Mouse (Mus musculus) bone marrow macrophage, adult 2 months (primary cell): ENCODE data around the gene Urod. TPM values are rescaled to one million over a fixed set of nuclear protein-coding genes. Genes with fewer than 3 reads are reported as not detected.

Source experiments
- H3K27ac ChIP-seq: 2 replicates; pipeline ENCODE4 v1.5.1; 2012; ENCODE audit warnings: low read depth, low read length; ENCODE audit not compliant: insufficient read depth
- H3K4me1 ChIP-seq: 2 replicates; pipeline ENCODE4 v1.6.1; 2012; ENCODE audit warnings: low read length; ENCODE audit not compliant: control insufficient read depth, insufficient read depth
- H3K4me3 ChIP-seq: 2 replicates; pipeline ENCODE4 v1.5.1; 2012; ENCODE audit warnings: mild to moderate bottlenecking, low read length, moderate library complexity; ENCODE audit not compliant: insufficient read depth
- CTCF ChIP-seq: IDR thresholded peaks from 2 replicates; pipeline ENCODE4 v1.5.1; 2012; ENCODE audit warnings: low read depth, mild to moderate bottlenecking, low read length, moderate library complexity
- POLR2A ChIP-seq: IDR thresholded peaks from 2 replicates; pipeline ENCODE4 v1.6.1; 2012; ENCODE audit warnings: mild to moderate bottlenecking, low read depth, low read length, borderline replicate concordance
- polyA plus RNA-seq: library from polyadenylated mRNA; stranded (reverse); fragments of >200 nt; gene quantifications from 2 replicates; pipeline ENCODE4 v1.2.4, GENCODE M21; 2012; ENCODE audit not compliant: missing spikeins, insufficient read depth, insufficient read length

The Urod gene
- 45.5 and 56.5 TPM in 2 replicates for polyA plus RNA-seq

DNA sequence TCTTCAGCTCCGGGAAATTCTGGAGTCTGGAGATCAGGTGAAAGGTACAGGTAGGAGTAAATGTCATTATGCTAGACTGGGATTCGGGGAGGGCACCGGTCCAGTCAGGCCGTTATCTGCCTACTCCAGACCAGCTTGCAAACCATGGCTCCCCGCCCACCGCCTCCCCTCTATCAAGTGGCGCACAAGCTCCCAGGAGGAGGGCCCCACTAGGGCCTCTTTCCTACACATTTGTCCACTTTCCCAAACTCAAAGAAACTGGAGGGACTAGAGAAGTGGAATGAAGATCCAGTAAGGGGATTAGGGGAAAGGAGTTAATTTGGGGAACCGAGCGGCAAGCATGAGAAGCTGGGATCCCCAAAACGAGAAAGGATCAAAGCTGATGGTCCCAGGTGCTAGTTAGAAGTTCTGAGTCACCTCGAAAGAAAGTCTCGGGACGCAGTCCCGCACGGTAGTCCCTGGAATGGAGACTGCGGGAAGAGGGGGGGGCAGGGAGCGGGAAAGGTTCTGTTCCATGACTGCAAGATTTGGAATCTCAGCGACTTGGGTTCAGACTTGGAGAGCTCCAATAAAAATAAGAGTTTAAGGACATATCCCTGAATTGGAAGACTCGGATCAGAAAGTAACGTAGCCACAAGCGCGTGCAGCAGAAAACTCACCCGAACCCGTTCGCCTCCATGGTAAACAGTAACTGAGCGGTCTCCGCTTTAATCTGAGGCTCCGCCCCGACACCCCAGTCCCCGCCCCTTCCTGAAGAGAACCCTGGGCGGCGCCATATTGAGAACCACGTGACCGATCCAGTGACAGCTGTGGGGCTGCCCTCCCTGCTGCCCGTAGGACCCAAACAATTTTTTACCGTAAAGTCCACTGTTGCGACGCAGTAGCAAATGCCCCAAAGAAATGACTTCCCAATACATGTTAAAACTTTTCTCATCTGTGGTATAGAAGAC is at the start of gene Urod:
TSS of gene Urod (minus strand) at position 742 of the 950 bp plus-strand sequence.
- TF ChIP-seq POLR2A: no peak
- no peak for TF ChIP-seq CTCF
- Histone ChIP-seq H3K4me1 (peaks cover 9% of the 10 kb centered on the region), H3K4me3 (peak within 1 kb of the TSS; percentile 95), H3K27ac (peak within 1 kb of the TSS; percentile 28)

DNA sequence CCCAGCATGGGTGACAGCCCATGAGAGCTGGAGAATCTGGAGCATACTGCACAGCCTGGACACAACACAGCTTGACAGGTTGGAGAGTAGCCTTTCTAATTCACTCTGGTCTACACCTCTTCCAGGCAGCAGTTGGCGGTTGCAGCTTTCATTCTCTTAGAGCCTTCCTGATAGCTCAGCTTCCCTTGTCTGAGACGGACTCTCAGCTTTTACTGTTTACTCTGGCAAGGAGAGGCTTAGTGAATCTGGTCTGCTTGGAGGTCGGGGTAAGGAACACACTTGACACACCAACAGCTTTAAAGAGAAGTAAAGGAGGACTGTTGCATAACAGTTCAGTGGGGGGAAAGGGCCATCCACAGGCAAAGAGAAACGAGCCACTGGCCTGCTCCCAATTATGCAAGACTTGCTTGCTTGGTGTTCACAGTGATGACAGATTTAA is 47.1 kb upstream of the Urod start:
- H3K4me3 ChIP-seq: peak overlapping the region; percentile 19
- peaks cover 30% of the 10 kb centered on the region for H3K4me1 ChIP-seq
- peak overlapping the region; percentile 83 for H3K27ac ChIP-seq
- no peak for TF ChIP-seq CTCF
- TF ChIP-seq POLR2A: no peak

DNA sequence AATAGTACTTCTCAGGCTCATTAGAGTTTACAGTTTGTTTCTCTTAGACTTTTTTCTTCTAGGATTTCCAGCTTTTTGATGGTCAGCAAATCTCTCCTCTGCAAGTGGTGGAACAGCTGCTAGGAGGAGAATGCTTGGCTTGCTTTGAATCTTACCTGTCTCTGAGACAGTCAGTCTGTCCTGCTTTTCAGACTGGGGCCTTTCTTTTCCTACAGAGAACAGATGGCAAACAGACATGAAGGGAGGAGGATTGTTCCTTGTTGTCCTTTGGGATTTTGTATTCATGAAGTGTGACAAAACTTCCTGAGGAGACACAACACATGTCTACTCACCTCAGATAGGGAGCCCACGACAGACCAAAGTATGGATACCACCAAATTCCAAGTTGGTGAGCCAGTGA is 46.6 kb upstream of the Urod start:
- no peak overlapping the region for H3K4me3 ChIP-seq
- H3K4me1 ChIP-seq: peaks cover 30% of the 10 kb centered on the region
- peak overlapping the region; percentile 83 for H3K27ac ChIP-seq
- no peak for TF ChIP-seq CTCF
- no peak for TF ChIP-seq POLR2A

DNA sequence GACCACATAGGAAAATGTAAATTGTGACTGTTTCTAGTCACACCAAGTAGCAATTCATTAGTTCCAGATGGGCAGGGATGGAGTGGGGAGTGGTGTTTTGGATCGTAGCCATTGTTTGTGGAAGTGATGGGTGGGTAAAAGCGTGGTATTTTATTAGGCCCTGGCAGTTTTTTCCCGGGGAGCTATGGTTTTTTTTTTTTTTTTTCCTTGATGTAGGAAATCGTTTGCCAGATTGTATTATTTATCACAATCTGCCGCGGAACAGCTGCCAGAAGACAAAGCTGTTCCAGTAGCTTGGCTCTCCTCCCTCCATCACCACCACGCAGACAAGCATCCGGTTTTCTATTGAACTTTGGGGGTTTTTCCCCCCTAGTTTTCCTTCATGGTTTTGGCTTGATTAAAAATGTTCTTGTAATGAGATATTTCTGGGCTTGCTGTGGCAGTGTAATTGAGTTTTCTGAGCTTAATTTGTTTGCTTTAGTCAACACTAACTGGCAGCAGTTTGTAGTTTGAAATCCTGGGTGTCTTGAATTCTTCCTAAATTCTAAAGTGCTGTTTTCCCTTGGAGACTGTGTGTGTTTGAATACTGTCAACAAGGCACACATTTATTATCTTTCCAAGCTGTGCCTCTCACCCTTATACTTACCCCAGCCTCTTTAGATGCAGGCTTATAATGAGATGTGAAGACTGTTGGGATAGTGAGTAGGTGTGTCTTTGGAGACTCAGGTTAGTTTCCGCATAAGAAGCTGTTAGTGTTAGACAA is 45.9 kb upstream of the Urod start:
- TF ChIP-seq CTCF (no peak), POLR2A (no peak)
- Histone ChIP-seq H3K4me1 (peaks cover 30% of the 10 kb centered on the region), H3K27ac (0 out of 2 replicates have a peak overlapping the region, but pooled peaks have one; percentile 19), H3K4me3 (no peak overlapping the region)

DNA sequence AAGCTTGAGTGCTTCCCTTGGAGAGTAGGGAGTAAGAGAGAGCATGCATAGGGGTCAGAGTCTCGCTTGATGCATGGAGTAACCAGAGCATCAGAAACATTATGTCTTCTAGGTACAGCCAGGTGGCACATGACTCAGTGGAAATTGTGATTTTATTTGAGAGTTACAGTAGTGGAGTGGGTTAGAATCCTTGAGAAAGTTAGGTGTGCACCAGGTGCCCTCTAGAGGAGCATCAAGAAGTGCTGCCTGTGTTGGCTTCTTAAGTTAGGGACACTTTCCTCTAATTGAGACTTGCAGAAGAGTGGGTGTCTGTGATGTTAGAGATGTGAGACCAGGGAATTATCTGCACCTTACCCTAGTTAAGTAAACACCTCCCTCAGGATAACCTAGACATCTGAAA is 36.9 kb upstream of the Urod start:
- H3K4me3 ChIP-seq: no peak overlapping the region
- 0 out of 2 replicates have a peak, but pooled peaks cover 3% of the 10 kb centered on the region for H3K4me1 ChIP-seq
- no peak for TF ChIP-seq CTCF
- TF ChIP-seq POLR2A: no peak
- no peak overlapping the region for H3K27ac ChIP-seq

DNA sequence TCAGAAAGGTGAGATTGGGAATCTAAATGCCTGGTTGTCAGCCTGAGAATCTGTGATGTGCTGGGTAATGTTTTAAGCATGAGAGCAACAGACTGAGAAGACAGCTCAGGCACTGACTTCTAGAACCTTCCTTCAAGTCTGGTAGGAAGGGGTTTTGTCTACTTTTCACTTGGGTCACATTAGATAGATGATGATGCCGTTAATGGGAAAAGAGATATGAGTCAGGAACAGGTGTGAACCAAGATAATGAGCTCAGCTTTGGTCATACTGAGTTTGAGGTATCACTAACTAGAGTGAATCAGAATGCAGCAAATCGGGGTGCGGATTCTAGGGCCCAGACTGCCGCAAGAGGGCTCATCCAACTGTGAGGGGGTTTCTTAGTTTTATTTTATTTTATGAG is 29.3 kb upstream of the Urod start:
- peaks cover 5% of the 10 kb centered on the region; the same call in 1 of the 2 replicates for H3K4me1 ChIP-seq
- TF ChIP-seq CTCF (no peak), POLR2A (no peak)
- no peak overlapping the region for H3K27ac ChIP-seq
- no peak overlapping the region for H3K4me3 ChIP-seq

DNA sequence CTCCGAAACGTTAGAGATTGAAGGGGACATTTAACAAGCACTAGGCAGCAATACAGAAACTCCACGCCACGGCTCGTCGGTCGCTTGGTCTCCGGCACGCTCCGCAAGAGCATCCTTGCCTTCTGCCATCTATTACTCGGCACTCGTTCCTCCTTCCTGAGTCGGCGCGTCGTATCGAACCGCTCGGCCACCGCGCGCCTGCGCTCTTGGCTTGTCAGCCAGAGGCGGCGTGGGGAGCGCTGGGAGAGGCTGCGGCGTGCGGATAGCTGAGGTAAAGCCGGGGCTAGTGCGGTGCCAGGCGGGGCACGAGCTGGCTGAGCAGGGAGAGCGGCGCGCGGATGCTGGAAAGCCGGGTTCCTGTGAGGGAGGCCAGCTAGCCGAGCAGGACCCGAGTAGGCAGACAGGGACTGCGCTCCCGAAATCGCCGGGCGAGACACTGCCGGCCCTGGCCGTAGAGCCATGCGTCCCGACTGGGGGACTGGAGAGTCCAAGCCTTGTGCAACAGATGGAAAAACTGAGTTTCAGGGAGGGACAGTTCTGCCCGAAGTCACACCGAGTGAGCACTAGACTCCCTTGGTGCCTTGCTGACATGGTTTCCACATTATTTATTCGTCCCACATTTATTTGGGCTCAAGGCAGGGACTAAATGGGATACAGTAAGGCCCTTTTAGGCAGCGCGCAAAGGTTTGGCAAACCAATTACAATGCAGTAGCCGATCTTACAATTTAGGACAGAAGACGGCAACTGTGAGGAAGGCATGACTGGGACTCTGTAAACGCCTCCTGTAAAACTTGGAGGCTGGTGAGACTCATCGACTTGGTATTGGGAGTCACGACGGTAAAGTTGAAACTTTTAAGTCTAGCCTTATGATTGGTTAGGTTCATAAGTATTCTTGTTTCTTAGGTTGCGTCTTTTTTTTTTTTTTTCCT is 25.3 kb upstream of the Urod start, which contains the start of gene Eif2b3:
TSS of gene Eif2b3 (plus strand) at position 197 of the 929 bp plus-strand sequence.
- peak within 1 kb of the TSS; percentile 91 for H3K4me3 ChIP-seq
- no peak for TF ChIP-seq CTCF
- TF ChIP-seq POLR2A: no peak; the same call in 1 of the 2 replicates
- H3K4me1 ChIP-seq: peaks cover 5% of the 10 kb centered on the region; the same call in 1 of the 2 replicates
- H3K27ac ChIP-seq: 0 out of 2 replicates have a peak within 1 kb of the TSS, but pooled peaks have one; percentile 23

DNA sequence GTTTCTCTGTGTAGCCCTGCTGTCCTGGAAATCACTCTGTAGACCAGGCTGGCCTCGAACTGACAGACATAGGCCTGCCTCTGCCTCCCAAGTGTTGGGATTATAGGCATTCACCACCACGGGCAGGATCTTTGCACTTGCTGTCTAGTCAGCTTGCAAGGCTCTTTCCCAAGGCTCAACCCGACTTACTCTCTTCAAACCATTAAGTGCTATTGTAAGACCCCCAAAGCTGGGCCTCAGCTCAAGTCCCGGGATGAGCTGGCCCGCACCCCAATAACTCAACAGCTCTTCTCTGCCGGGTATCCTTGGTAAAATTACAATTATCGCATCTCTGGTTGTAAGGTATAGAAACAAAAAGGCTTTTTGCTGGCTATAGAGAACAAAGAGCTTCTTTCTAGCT is 24.1 kb upstream of the Urod start:
- no peak for TF ChIP-seq CTCF
- TF ChIP-seq POLR2A: no peak

More for the DNA sequence above, 24.1 kb upstream of the Urod start:
- no peak overlapping the region for H3K4me3 ChIP-seq
- H3K4me1 ChIP-seq: peaks cover 5% of the 10 kb centered on the region; the same call in 1 of the 2 replicates
- H3K27ac ChIP-seq: no peak overlapping the region
